Mouse (Mus musculus) gastrocnemius, postnatal 14 days (tissue): Measurements from ENCODE around the gene Hormad1. TPM values are rescaled to one million over a fixed set of nuclear protein-coding genes. Genes with fewer than 3 reads are reported as not detected.
"Not testable (repeated sequence)": the region's sequence is repeated elsewhere in the genome, so short reads cannot be mapped to it uniquely, and the experiment has no call there.

Source experiments
- DNase-seq: peaks from one replicate; pipeline ENCODE4 v3.0.0; 2021; ENCODE audit warnings: mixed read lengths
- intact Hi-C: fragments of 180-260 bp; cut with DNase I; formaldehyde crosslinking; loops from one replicate; pipeline ENCODE4 v1.15.1; 2025; ENCODE audit warnings: low total_unique reads
- long read RNA-seq, 2 experiments: library from polyadenylated mRNA; stranded (forward); transcript quantifications; one replicate each; pipeline ENCODE4 v2.0.0; 2021
- total RNA-seq, 2 experiments: library from RNA; stranded (reverse); gene quantifications; 2 replicates each; pipeline ENCODE4 v1.2.3; 2021

Hormad1 gene
- not detected for total RNA-seq
- long read RNA-seq, experiment 1: 0 reads
- long read RNA-seq, experiment 2: 0 reads

GRCm38 (mm10) chr3:95559437-95559836 is at the start of gene Hormad1:
TSS of gene Hormad1 (plus strand) at chr3:95559677.
- DNase-seq: no peak
- intact Hi-C loops: no loop called here

- intact Hi-C loops: loop anchor here (10.0 kb wide), 1 partner anchor 263 kb away; no protein-coding TSS in a partner anchor
- DNase-seq: no peak
These were observed 47.8 kb upstream of the Hormad1 start for GRCm38 (mm10) chr3:95511611-95512180.

GRCm38 (mm10) chr3:95516614-95517041 is 42.8 kb upstream of the Hormad1 start:
- intact Hi-C loops: loop anchor here (10.0 kb wide), 1 partner anchor 258 kb away; no protein-coding TSS in a partner anchor

GRCm38 (mm10) chr3:95517493-95517898 is 42.0 kb upstream of the Hormad1 start:
- intact Hi-C loops: loop anchor here (10.0 kb wide), 1 partner anchor 257 kb away; no protein-coding TSS in a partner anchor
- DNase-seq: peak; percentile 40

More at GRCm38 (mm10) chr3:95516614-95517041, 42.8 kb upstream of the Hormad1 start:
- no peak for DNase-seq

GRCm38 (mm10) chr3:95518891-95519290 is 40.6 kb upstream of the Hormad1 start:
- no peak for DNase-seq
- intact Hi-C loops: loop anchor here (10.0 kb wide), 1 partner anchor 256 kb away; no protein-coding TSS in a partner anchor

- no peak for DNase-seq
- intact Hi-C loops: loop anchor here (10.0 kb wide), 1 partner anchor 255 kb away; no protein-coding TSS in a partner anchor
These were observed 40.2 kb upstream of the Hormad1 start for GRCm38 (mm10) chr3:95519315-95519714.

GRCm38 (mm10) chr3:95520100-95520499 is 39.4 kb upstream of the Hormad1 start:
- intact Hi-C loops: loop anchor here (10.0 kb wide), 1 partner anchor 185 kb away; no protein-coding TSS in a partner anchor
- DNase-seq: no peak

GRCm38 (mm10) chr3:95521168-95521567 is 38.3 kb upstream of the Hormad1 start:
- intact Hi-C loops: loop anchor here (10.0 kb wide), 1 partner anchor 184 kb away; no protein-coding TSS in a partner anchor

GRCm38 (mm10) chr3:95523662-95524061 is 35.8 kb upstream of the Hormad1 start:
- intact Hi-C loops: loop anchor here (10.0 kb wide), 1 partner anchor 181 kb away; no protein-coding TSS in a partner anchor
- DNase-seq: no peak

More at GRCm38 (mm10) chr3:95521168-95521567, 38.3 kb upstream of the Hormad1 start:
- DNase-seq: no peak

GRCm38 (mm10) chr3:95524673-95525072 is 34.8 kb upstream of the Hormad1 start:
- DNase-seq: no peak
- intact Hi-C loops: loop anchor here (10.0 kb wide), 1 partner anchor 180 kb away; no protein-coding TSS in a partner anchor

- intact Hi-C loops: loop anchor here (10.0 kb wide), 1 partner anchor 179 kb away; no protein-coding TSS in a partner anchor
- no peak for DNase-seq
These were observed 33.4 kb upstream of the Hormad1 start for GRCm38 (mm10) chr3:95526111-95526510.

GRCm38 (mm10) chr3:95526622-95527211 is 32.8 kb upstream of the Hormad1 start, which contains the start of gene Ctss:
TSS of gene Ctss (plus strand) at chr3:95526786.
- DNase-seq: no peak
- intact Hi-C loops: loop anchor here (10.0 kb wide), 1 partner anchor 178 kb away; no protein-coding TSS in a partner anchor

- intact Hi-C loops: loop anchor here (10.0 kb wide), 1 partner anchor 175 kb away; no protein-coding TSS in a partner anchor
- no peak for DNase-seq
These were observed 29.7 kb upstream of the Hormad1 start for GRCm38 (mm10) chr3:95529814-95530213.

GRCm38 (mm10) chr3:95531025-95531424 is 28.5 kb upstream of the Hormad1 start:
- intact Hi-C loops: no loop called here
- DNase-seq: no peak

GRCm38 (mm10) chr3:95533364-95533763 is 26.1 kb upstream of the Hormad1 start:
- DNase-seq: no peak
- intact Hi-C loops: no loop called here

- DNase-seq: no peak
- intact Hi-C loops: no loop called here
These were observed 24.6 kb upstream of the Hormad1 start for GRCm38 (mm10) chr3:95534927-95535326.

GRCm38 (mm10) chr3:95538936-95539335 is 20.5 kb upstream of the Hormad1 start:
- intact Hi-C loops: no loop called here
- DNase-seq: no peak

GRCm38 (mm10) chr3:95539837-95540236 is 19.6 kb upstream of the Hormad1 start:
- intact Hi-C loops: no loop called here
- DNase-seq: no peak

- intact Hi-C loops, DNase-seq: not testable (repeated sequence)
These were observed 18.3 kb upstream of the Hormad1 start for GRCm38 (mm10) chr3:95541186-95541585.

- intact Hi-C loops: no loop called here
- DNase-seq: no peak
These were observed 17.3 kb upstream of the Hormad1 start for GRCm38 (mm10) chr3:95542171-95542570.
